8 mouse cellular contexts compared by ENCODE assay signal in genomic region chr16:55822741-55823397, GRCm38 (mm10). TPM values are rescaled to one million over a fixed set of nuclear protein-coding genes. Genes with fewer than 3 reads are reported as not detected.
DNase-seq lines count a peak whose midpoint lies in the region; ATAC-seq lines count a peak whose summit lies in the region.

No protein-coding gene starts in this region.

- peak overlapping the region; percentile 84 for H3K4me2 ChIP-seq in heart, embryonic 15.5 days
- H3K4me2 ChIP-seq in hindbrain, embryonic 11.5 days (replicated peaks; ENCODE audit: low read depth, low read length), result peak overlapping the region; percentile 98
- H3K4me2 ChIP-seq in midbrain, embryonic 11.5 days, result peak overlapping the region; percentile 67

- H3K27ac ChIP-seq in heart, embryonic 15.5 days, result peak overlapping the region; percentile 95
- no peak overlapping the region for H3K27ac ChIP-seq in hindbrain, embryonic 11.5 days (ENCODE audit: low read depth, low read length)
- no peak overlapping the region for H3K27ac ChIP-seq in midbrain, embryonic 11.5 days (ENCODE audit: low read depth, low read length)

- peak overlapping the region; percentile 88 for H3K9ac ChIP-seq in heart, embryonic 15.5 days
- H3K9ac ChIP-seq in hindbrain, embryonic 11.5 days (ENCODE audit: low read depth, low read length), result no peak overlapping the region
- no peak overlapping the region for H3K9ac ChIP-seq in midbrain, embryonic 11.5 days (ENCODE audit: low read length)

- H3K27me3 ChIP-seq in heart, embryonic 15.5 days, result no peaks in the 10 kb centered on the region
- 0 out of 2 replicates have a peak, but pooled peaks cover 3% of the 10 kb centered on the region for H3K27me3 ChIP-seq in hindbrain, embryonic 11.5 days (ENCODE audit: control insufficient read depth, insufficient read depth, low read length)
- peaks cover 4% of the 10 kb centered on the region; the same call in 1 of the 2 replicates for H3K27me3 ChIP-seq in midbrain, embryonic 11.5 days (ENCODE audit: control insufficient read depth, insufficient read depth, low read length)

- H3K9me3 ChIP-seq in heart, embryonic 15.5 days (replicated peaks), result no peaks in the 10 kb centered on the region
- no peaks in the 10 kb centered on the region for H3K9me3 ChIP-seq in hindbrain, embryonic 11.5 days (ENCODE audit: control insufficient read depth, low read length)
- no peaks in the 10 kb centered on the region for H3K9me3 ChIP-seq in midbrain, embryonic 11.5 days (ENCODE audit: control insufficient read depth, low read length)

- peak overlapping the region; percentile 97 for H3K4me3 ChIP-seq in heart, embryonic 15.5 days
- H3K4me3 ChIP-seq in hindbrain, embryonic 11.5 days (ENCODE audit: low read depth, low read length), result no peak overlapping the region; the same call in 1 of the 2 replicates
- no peak overlapping the region; the same call in 1 of the 2 replicates for H3K4me3 ChIP-seq in midbrain, embryonic 11.5 days (ENCODE audit: low read depth, low read length)

- ATAC-seq in heart, embryonic 15.5 days (replicated peaks; ENCODE audit: insufficient number of reproducible peaks, insufficient read depth, low FRiP score, low read depth), result no peak
- no peak for ATAC-seq in hindbrain, embryonic 11.5 days (ENCODE audit: low FRiP score)
- no peak for ATAC-seq in midbrain, embryonic 11.5 days (ENCODE audit: low FRiP score)

- peaks cover 11% of the 10 kb centered on the region for H3K4me1 ChIP-seq in heart, embryonic 15.5 days (replicated peaks)
- 0 out of 2 replicates have a peak, but pooled peaks cover 3% of the 10 kb centered on the region for H3K4me1 ChIP-seq in hindbrain, embryonic 11.5 days (replicated peaks; ENCODE audit: control insufficient read depth, insufficient read depth, low read length)
- H3K4me1 ChIP-seq in midbrain, embryonic 11.5 days (ENCODE audit: control insufficient read depth, insufficient read depth, low read length), result peaks cover 3% of the 10 kb centered on the region; the same call in 1 of the 2 replicates

- WGBS in heart, embryonic 15.5 days, result 43% methylated on average over 18 of the region's 18 CpGs
- 39% methylated on average over 18 of the region's 18 CpGs for WGBS in hindbrain, embryonic 11.5 days
- 39% methylated on average over 18 of the region's 18 CpGs for WGBS in midbrain, embryonic 11.5 days

- no peak for DNase-seq in heart, adult 8-10 months (ENCODE audit: low spot score)
- peak; percentile 55 for DNase-seq in adipocyte (ENCODE audit: low spot score)
- DNase-seq in hindbrain, embryonic 11.5 days (ENCODE audit: low spot score), result peak; percentile 4
- DNase-seq in midbrain, embryonic 11.5 days (ENCODE audit: low spot score, missing footprints), result peak; percentile 84
- no peak for DNase-seq in frontal cortex, postnatal 14 days (ENCODE audit: low spot score in 2 of 2)
- no peak for DNase-seq in layer of hippocampus, postnatal 36 days
- DNase-seq in urinary bladder, postnatal 14 days (ENCODE audit: low spot score), result no peak

- H3K36me3 ChIP-seq in heart, embryonic 15.5 days, result no peaks in the 10 kb centered on the region; the same call in 1 of the 2 replicates
- no peaks in the 10 kb centered on the region for H3K36me3 ChIP-seq in hindbrain, embryonic 11.5 days (ENCODE audit: control insufficient read depth, insufficient read depth, low read length)
- no peaks in the 10 kb centered on the region for H3K36me3 ChIP-seq in midbrain, embryonic 11.5 days (ENCODE audit: control insufficient read depth, insufficient read depth, low read length)

RNA-seq across cellular contexts. Expression of gene Nfkbiz, which starts 15.8 kb away (rescaled TPM):
- 2.4 and 3.2 TPM in 2 replicates for polyA plus RNA-seq in heart, embryonic 15.5 days (2015; fragmentation: Nextera tagmentation; extraction: Ambion mirVana)
- total RNA-seq in heart, adult 8-10 months (2022), result 1 to 10 TPM; 1.9 to 2.3 (median 2.1) TPM
- polyA plus RNA-seq in hindbrain, embryonic 11.5 days (2014; fragmentation: Nextera tagmentation; extraction: Ambion mirVana), result 1.5 and 1.6 TPM in 2 replicates
- 1.3 and 1.8 TPM in 2 replicates for polyA plus RNA-seq in midbrain, embryonic 11.5 days (2014; fragmentation: Nextera tagmentation; extraction: Ambion mirVana)
- 1 to 10 TPM; 6.1 to 6.5 TPM for total RNA-seq in layer of hippocampus, postnatal 36 days (2021)

Comparison
In these comparisons a context has a peak if more than half of its experiments do, and no peak if none do; other contexts are left out.
1. DNase-seq: peak in adipocyte (single experiment), hindbrain, embryonic 11.5 days (single experiment) and midbrain, embryonic 11.5 days (single experiment); none in heart, adult 8-10 months (single experiment), frontal cortex, postnatal 14 days (0 of 2), layer of hippocampus, postnatal 36 days (0 of 2) and urinary bladder, postnatal 14 days (single experiment).
2. Peak in every context shown above with its lines, with median percentiles within 50 percentile points of each other: H3K4me2 ChIP-seq.